Mouse (Mus musculus): ENCODE measurements at regions not wholly inside any gene's neighbourhood (a gene's known extent, or its start where the extent isn't known, plus 50 kb on each side); places are given as distances from the start of the nearest gene placed in this dataset.

DNA sequence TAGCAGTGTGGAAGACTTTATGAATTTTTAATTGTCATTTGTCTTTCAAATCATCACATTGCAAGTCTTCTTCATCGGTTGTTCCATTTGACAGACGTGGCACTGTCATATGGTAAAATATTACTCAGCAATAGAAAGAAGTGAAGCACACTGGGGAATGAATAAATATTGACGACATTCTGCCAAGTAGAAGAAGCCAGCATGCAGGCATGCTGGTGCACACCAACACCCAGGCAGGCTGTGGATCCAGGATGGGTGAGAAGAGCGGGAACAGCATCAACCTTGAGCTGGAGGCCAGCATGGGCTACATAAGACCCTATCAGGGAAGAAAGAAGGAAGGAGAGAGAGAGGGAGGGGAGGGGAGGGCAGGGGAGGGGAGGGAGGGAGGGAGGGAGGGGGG lies 103.6 kb upstream of the Lmo4 start:
- TF ChIP-seq CTCF (IDR thresholded peaks at IDR 0.05; ENCODE audit: low read depth) = no peak
- no peak for TF ChIP-seq EP300 (optimal IDR thresholded peaks at IDR 0.05)
